Mouse (Mus musculus) intestine, postnatal 0 days (tissue): ENCODE measurements around the gene Gm49337. TPM values are rescaled to one million over a fixed set of nuclear protein-coding genes. Genes with fewer than 3 reads are reported as not detected.

ENCODE experiments used
- ATAC-seq: fragments of 200-750 bp; cut with Nextera tagmentation; 2 replicates; pipeline ENCODE4 v1.8.0; 2017; ENCODE audit warnings: mild to moderate bottlenecking, moderate TSS enrichment, moderate library complexity
- H3K27ac ChIP-seq: fragments of 300-500 bp; sonication (generic); 2 replicates; pipeline ENCODE4 v1.5.1; 2014; ENCODE audit warnings: mild to moderate bottlenecking, low read depth, low read length, moderate library complexity
- H3K27me3 ChIP-seq: fragments of 300-500 bp; sonication (generic); replicated peaks from 2 replicates; pipeline ENCODE4 v1.6.1; 2014; ENCODE audit warnings: low read length, mixed read lengths; ENCODE audit not compliant: control insufficient read depth, insufficient read depth
- H3K36me3 ChIP-seq: fragments of 300-500 bp; sonication (generic); 2 replicates; pipeline ENCODE4 v1.6.1; 2014; ENCODE audit warnings: mild to moderate bottlenecking, moderate library complexity; ENCODE audit not compliant: control insufficient read depth, insufficient read depth
- H3K4me1 ChIP-seq: fragments of 300-500 bp; sonication (generic); replicated peaks from 2 replicates; pipeline ENCODE4 v1.6.1; 2014; ENCODE audit warnings: antibody characterized with exemption, low read length, mixed read lengths; ENCODE audit not compliant: control insufficient read depth, insufficient read depth
- H3K4me2 ChIP-seq: fragments of 300-500 bp; sonication (generic); replicated peaks from 2 replicates; pipeline ENCODE4 v1.6.1; 2014; ENCODE audit warnings: low read depth, mild to moderate bottlenecking, moderate library complexity
- H3K4me3 ChIP-seq: fragments of 300-500 bp; sonication (generic); 2 replicates; pipeline ENCODE4 v1.5.1; 2014; ENCODE audit warnings: low read depth, low read length
- H3K9ac ChIP-seq: fragments of 300-500 bp; sonication (generic); 2 replicates; pipeline ENCODE4 v1.6.1; 2014; ENCODE audit warnings: mild to moderate bottlenecking, low read depth, low read length
- H3K9me3 ChIP-seq: fragments of 300-500 bp; sonication (generic); 2 replicates; pipeline ENCODE4 v1.6.1; 2016; ENCODE audit warnings: mixed run types; ENCODE audit not compliant: control insufficient read depth
- CTCF ChIP-seq: sonication (generic); IDR thresholded peaks from 2 replicates; pipeline ENCODE4 v1.5.1; 2016; ENCODE audit warnings: low read depth, mild to moderate bottlenecking, control low read depth, antibody characterized with exemption, moderate library complexity
- WGBS: fragments of 180-500 bp; shearing (Covaris S2); extraction: QIAGEN DNeasy Blood & Tissue Kit; methylation state at CpG from one replicate; pipeline ENCODE4 v1.1.7; 2014; 5-methylcytosine and 5-hydroxymethylcytosine counted together
- polyA plus RNA-seq: library from polyadenylated mRNA; unstranded; fragments of >200 nt; fragmentation: Nextera tagmentation; extraction: Ambion mirVana; gene quantifications from 2 replicates; pipeline ENCODE4 v1.2.1, GENCODE M21; 2015

Gm49337 gene
- polyA plus RNA-seq, 1 experiment from 2014 or later: not detected

DNA sequence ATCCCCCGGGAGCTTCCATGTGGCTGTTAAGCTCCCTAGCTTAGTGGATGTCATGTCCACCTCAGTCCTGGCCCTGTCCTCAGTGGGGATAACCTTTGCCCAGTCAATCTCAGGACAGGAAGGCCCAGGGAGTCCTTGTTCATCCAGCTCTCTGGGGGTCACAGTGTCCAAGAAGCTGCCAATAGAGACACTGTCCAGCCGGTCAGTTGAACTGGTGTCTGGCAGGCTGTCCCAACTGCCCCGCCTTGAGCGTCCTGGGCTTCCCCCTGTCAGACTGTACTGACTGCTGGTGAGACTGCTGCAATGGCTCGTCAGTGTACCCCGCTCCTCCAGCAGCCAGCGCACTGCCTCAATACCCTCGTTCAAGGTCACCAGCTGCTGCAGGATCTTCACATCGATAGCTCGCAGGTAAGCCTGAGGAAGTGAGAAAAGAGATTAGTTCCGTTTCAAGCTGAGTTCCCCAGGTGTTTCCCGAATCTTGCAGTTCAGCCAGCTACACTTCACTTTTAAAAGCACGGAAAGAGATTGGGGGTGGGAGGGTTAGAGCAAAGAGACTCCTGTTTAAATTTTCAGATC lies 35.7 kb upstream of the Gm49337 start:
- Histone ChIP-seq H3K27ac (no peak overlapping the region), H3K27me3 (no peaks in the 10 kb centered on the region), H3K4me3 (no peak overlapping the region), H3K9ac (no peak overlapping the region), H3K36me3 (no peaks in the 10 kb centered on the region), H3K4me1 (no peaks in the 10 kb centered on the region), H3K4me2 (no peak overlapping the region), H3K9me3 (no peaks in the 10 kb centered on the region)
- 46% methylated on average over 13 of the region's 13 CpGs for WGBS
- no peak for ATAC-seq
- no peak for TF ChIP-seq CTCF

DNA sequence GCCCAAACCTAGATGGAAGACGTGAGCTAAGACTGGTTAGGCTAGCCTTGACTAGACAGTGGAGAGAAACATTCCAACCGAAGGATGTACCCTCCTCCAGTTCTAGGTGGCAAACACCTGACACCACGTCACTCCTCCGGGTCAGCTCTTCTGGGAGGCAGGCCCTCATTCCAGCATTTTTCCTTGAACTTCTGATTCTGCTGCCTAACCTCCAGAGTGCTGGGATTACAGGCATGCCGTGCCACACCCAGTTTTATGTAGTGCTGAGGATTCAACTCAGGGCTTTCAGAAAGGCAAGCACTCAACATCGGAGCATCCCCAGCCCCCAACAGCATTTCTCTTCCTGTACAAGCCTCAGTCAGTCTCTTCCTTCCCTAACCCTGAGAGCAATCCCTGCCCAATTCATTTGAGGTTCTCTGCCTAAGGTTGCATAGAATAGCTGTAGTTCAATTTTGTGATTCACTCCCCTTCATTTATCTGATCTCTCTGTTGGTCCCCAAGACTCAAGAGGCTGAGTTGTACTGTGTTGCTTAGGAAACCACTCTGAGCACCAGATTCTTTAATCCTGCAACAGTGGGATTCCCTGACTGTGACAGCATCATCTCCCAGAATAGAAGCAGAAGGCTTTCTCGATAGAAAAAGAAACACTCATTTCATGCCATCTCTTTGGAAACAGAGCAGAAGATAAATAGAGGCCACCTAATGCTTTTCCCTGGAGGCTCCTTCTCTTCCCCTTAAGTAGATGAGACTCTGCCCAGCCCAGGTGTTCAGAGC lies 32.2 kb upstream of the Gm49337 start:
- no peak for ATAC-seq
- Histone ChIP-seq H3K27ac (no peak overlapping the region), H3K4me1 (peaks cover 4% of the 10 kb centered on the region; the same call in 1 of the 2 replicates), H3K4me3 (no peak overlapping the region), H3K9ac (no peak overlapping the region), H3K27me3 (no peaks in the 10 kb centered on the region), H3K36me3 (no peaks in the 10 kb centered on the region), H3K9me3 (no peaks in the 10 kb centered on the region), H3K4me2 (no peak overlapping the region)
- 77% methylated on average over 7 of the region's 7 CpGs for WGBS
- TF ChIP-seq CTCF: no peak

DNA sequence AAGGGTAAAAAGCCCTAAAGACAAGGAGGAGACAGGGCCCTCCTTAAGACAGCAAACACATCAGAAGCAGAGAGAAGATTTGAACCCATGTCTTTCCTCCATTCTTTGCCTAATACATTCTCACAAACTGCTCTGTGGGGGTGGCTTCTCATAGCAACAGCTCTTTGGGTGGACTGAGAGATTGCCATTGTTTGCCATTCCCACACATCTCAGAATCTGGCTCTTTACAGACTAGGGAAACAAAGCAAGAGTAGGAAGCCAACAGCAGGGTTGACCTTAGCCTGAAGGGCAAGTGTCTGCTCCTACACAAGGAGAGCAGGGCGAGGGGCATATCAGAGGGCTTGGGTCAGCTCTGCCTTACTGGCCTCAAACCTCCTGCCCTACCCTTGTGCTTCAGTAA lies 31.4 kb upstream of the Gm49337 start:
- no peak overlapping the region for H3K4me2 ChIP-seq
- H3K27ac ChIP-seq: no peak overlapping the region
- 86% methylated on average over 1 of the region's 1 CpGs for WGBS
- ATAC-seq: no peak
- no peaks in the 10 kb centered on the region for H3K27me3 ChIP-seq
- H3K9ac ChIP-seq: no peak overlapping the region
- TF ChIP-seq CTCF: no peak
- H3K36me3 ChIP-seq: no peaks in the 10 kb centered on the region
- peaks cover 4% of the 10 kb centered on the region; the same call in 1 of the 2 replicates for H3K4me1 ChIP-seq
- no peak overlapping the region for H3K4me3 ChIP-seq
- H3K9me3 ChIP-seq: no peaks in the 10 kb centered on the region

DNA sequence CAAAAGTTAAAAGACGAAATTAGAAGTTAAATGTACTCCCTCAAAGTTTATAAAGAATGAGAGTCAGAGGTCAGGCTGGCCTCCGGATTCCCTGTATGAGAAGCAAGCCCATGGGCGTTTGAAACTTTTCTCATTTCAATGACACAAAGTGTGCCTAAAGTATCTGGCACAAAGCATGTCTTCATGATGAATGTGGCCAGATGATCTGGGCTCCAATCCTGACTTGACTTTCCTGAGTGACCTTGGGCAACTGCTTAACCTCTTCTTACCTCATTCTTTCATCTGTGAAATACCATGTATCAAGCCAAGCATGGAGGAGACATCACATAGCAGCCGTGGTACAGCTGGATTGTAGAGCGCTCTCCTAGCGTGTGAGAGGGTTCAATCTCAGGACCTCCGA lies 30.9 kb upstream of the Gm49337 start:
- no peak for TF ChIP-seq CTCF
- 85% methylated on average over 7 of the region's 7 CpGs for WGBS
- Histone ChIP-seq H3K9me3 (no peaks in the 10 kb centered on the region), H3K27me3 (no peaks in the 10 kb centered on the region), H3K4me3 (no peak overlapping the region), H3K4me2 (no peak overlapping the region), H3K36me3 (no peaks in the 10 kb centered on the region), H3K9ac (no peak overlapping the region), H3K4me1 (peaks cover 4% of the 10 kb centered on the region; the same call in 1 of the 2 replicates), H3K27ac (no peak overlapping the region)
- no peak for ATAC-seq

DNA sequence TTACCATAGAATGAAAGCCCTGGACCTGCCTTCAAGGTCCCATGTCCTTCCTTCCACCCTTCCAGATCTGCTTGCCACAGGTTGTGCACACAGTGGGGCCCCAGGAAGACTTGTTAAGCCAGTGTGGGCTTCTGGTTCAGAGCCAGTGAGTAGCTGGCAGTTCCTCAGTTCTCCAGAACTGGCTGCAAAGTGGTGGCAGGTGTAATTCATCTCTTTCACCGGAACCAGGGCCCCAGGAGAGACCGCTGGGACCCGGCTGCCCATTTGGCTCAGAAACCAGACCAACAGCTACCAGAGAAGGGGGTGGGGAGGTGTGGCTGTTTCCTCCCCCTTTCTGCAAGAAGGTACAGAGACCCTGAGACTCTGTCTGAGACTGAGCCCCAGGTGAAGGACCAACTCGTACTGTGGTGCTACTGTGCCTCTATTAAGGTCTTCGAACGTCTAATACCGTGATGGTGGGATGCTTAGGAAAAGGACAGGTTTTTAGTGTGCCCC lies 29.8 kb upstream of the Gm49337 start:
- Histone ChIP-seq H3K27ac (no peak overlapping the region), H3K27me3 (no peaks in the 10 kb centered on the region), H3K4me3 (peak overlapping the region; percentile 72; the same call in 1 of the 2 replicates), H3K36me3 (no peaks in the 10 kb centered on the region), H3K4me1 (peaks cover 4% of the 10 kb centered on the region; the same call in 1 of the 2 replicates), H3K4me2 (peak overlapping the region; percentile 98), H3K9me3 (no peaks in the 10 kb centered on the region), H3K9ac (no peak overlapping the region)
- 26% methylated on average over 7 of the region's 7 CpGs for WGBS
- no peak for ATAC-seq
- no peak for TF ChIP-seq CTCF

DNA sequence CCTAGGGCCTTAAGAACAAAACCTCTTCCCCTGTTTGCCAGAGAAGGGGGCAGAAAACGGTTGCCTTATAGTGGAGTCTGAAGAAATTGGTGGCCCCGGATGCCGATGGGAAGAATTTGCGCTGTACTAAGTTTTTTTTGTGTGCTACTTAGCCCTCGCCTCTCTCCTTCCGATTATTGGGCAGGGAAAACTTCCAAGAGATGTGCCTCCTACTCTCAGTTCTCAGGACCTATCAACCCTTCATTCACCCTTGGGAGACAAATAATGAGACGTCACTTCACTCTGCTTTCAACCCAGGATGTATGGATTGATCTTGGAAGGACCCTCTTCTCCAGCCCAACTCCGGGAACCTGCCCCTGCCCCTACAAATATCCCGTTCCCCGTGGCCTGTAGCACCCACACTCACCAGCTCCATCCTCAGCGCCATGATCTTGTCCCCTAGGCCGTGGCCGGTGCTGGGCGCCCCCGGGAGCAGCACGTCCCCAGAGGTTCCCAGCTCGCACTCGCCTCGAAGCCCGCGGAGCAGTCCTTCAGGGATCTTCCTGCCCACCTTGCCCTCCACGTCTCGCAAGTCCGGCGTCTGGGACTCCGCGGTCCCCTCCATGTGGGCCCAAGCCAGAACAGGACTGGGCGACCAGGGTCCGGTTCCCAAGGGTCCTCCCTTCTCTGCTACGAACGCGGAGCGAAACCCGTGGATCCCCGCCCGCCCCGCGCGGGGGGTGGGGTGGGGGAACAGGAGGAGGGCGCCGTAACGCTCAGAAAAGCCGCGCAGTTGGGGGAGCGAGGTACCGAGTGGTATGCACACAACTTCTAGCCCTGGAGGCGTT lies 29.1 kb upstream of the Gm49337 start:
- peak overlapping the region; percentile 72 for H3K4me3 ChIP-seq
- ATAC-seq: peak; percentile 38; the same call in 1 of the 2 replicates
- peak overlapping the region; percentile 98 for H3K4me2 ChIP-seq
- H3K9ac ChIP-seq: peak overlapping the region; percentile 64
- no peak overlapping the region for H3K27ac ChIP-seq
- H3K4me1 ChIP-seq: peaks cover 4% of the 10 kb centered on the region; the same call in 1 of the 2 replicates
- no peaks in the 10 kb centered on the region for H3K9me3 ChIP-seq
- no peak for TF ChIP-seq CTCF
- no peaks in the 10 kb centered on the region for H3K27me3 ChIP-seq
- WGBS: 2% methylated on average over 47 of the region's 47 CpGs
- H3K36me3 ChIP-seq: no peaks in the 10 kb centered on the region
